In genomic region chr2:52896995-52897394, GRCm38 (mm10) we compare ENCODE assay signal across 22 mouse cellular contexts. TPM values are rescaled to one million over a fixed set of nuclear protein-coding genes. Genes with fewer than 3 reads are reported as not detected.
DNase-seq lines count a peak whose midpoint lies in the region; ATAC-seq and TF ChIP-seq lines count a peak whose summit lies in the region.
"Had no signal": no experiment of that assay in that cellular context is flagged by ENCODE, and none has a peak within 500 bp of the region (broad histone marks: within the 10 kb centered on the region; RNA-seq: fewer than 3 reads in every experiment).

No protein-coding gene starts in this region.

- 87% methylated on average over 3 of the region's 3 CpGs for WGBS in heart, embryonic 11.5 days (ENCODE audit: insufficient replicate concordance)
- 60% methylated on average over 3 of the region's 3 CpGs for WGBS in lung, embryonic 14.5 days
- 47% methylated on average over 3 of the region's 3 CpGs for WGBS in lung, adult 2 months
- WGBS in stomach, postnatal 0 days = 35% methylated on average over 3 of the region's 3 CpGs
- WGBS in midbrain, postnatal 0 days = 84% methylated on average over 3 of the region's 3 CpGs

- no peak for TF ChIP-seq CTCF in lung, embryonic 14.5 days (IDR thresholded peaks at IDR 0.05; ENCODE audit: low read depth)
- no peak for TF ChIP-seq CTCF in lung, adult 2 months (IDR thresholded peaks at IDR 0.05; ENCODE audit: insufficient read depth, low read length)
- TF ChIP-seq CTCF in bone marrow macrophage, adult 2 months (IDR thresholded peaks at IDR 0.05; ENCODE audit: low read depth, low read length) = no peak
- no peak for TF ChIP-seq CTCF in stomach, postnatal 0 days (IDR thresholded peaks at IDR 0.05; ENCODE audit: low read depth)
- no peak for TF ChIP-seq CTCF in midbrain, postnatal 0 days (IDR thresholded peaks at IDR 0.05)

- no peak overlapping the region for H3K9ac ChIP-seq in heart, embryonic 11.5 days (ENCODE audit: low read depth, low read length)
- H3K9ac ChIP-seq in lung, embryonic 14.5 days = no peak overlapping the region
- no peak overlapping the region for H3K9ac ChIP-seq in stomach, postnatal 0 days (ENCODE audit: low read length)
- H3K9ac ChIP-seq in midbrain, postnatal 0 days (replicated peaks; ENCODE audit: low read length, poor library complexity, severe bottlenecking) = no peak overlapping the region
- H3K9ac ChIP-seq: hindbrain, embryonic 15.5 days; limb, embryonic 15.5 days; midbrain, embryonic 15.5 days; neural tube, embryonic 13.5 days had no signal

- no peak for TF ChIP-seq POLR2A in lung, adult 2 months (IDR thresholded peaks at IDR 0.05; ENCODE audit: borderline replicate concordance, extremely low read depth, low read depth, low read length)
- no peak for TF ChIP-seq POLR2A in bone marrow macrophage, adult 2 months (IDR thresholded peaks at IDR 0.05; ENCODE audit: borderline replicate concordance, low read depth, low read length)

- H3K4me3 ChIP-seq in heart, embryonic 11.5 days (ENCODE audit: low read depth, low read length) = no peak overlapping the region
- H3K4me3 ChIP-seq in lung, embryonic 14.5 days (ENCODE audit: low read depth, low read length) = no peak overlapping the region
- no peak overlapping the region for H3K4me3 ChIP-seq in lung, adult 2 months (replicated peaks; ENCODE audit: extremely low read depth, low read depth, low read length)
- H3K4me3 ChIP-seq in bone marrow macrophage, adult 2 months (ENCODE audit: insufficient read depth, low read length) = no peak overlapping the region
- no peak overlapping the region for H3K4me3 ChIP-seq in stomach, postnatal 0 days (ENCODE audit: low read depth, low read length)
- H3K4me3 ChIP-seq in midbrain, postnatal 0 days (ENCODE audit: low read depth, low read length) = no peak overlapping the region
- H3K4me3 ChIP-seq: embryonic facial prominence, embryonic 10.5 days; hindbrain, embryonic 15.5 days; limb, embryonic 15.5 days; midbrain, embryonic 15.5 days; myocyte; neural tube, embryonic 13.5 days had no signal

- H3K36me3 ChIP-seq in heart, embryonic 11.5 days (ENCODE audit: control insufficient read depth, insufficient read depth, low read length) = no peaks in the 10 kb centered on the region
- no peaks in the 10 kb centered on the region for H3K36me3 ChIP-seq in lung, embryonic 14.5 days (ENCODE audit: insufficient read depth)
- H3K36me3 ChIP-seq in stomach, postnatal 0 days (ENCODE audit: control insufficient read depth, insufficient read depth, low read length) = no peaks in the 10 kb centered on the region
- no peaks in the 10 kb centered on the region for H3K36me3 ChIP-seq in midbrain, postnatal 0 days (ENCODE audit: insufficient read depth, low read length)
- H3K36me3 ChIP-seq: embryonic facial prominence, embryonic 10.5 days; hindbrain, embryonic 15.5 days; limb, embryonic 15.5 days; midbrain, embryonic 15.5 days; neural tube, embryonic 13.5 days had no signal

- H3K9me3 ChIP-seq in heart, embryonic 11.5 days (replicated peaks; ENCODE audit: control insufficient read depth, low read length) = no peaks in the 10 kb centered on the region
- H3K9me3 ChIP-seq in lung, embryonic 14.5 days (ENCODE audit: low read depth, low read length) = no peaks in the 10 kb centered on the region
- H3K9me3 ChIP-seq in stomach, postnatal 0 days (ENCODE audit: control insufficient read depth, low read length) = no peaks in the 10 kb centered on the region
- no peaks in the 10 kb centered on the region for H3K9me3 ChIP-seq in midbrain, postnatal 0 days (ENCODE audit: low read length)
- H3K9me3 ChIP-seq: embryonic facial prominence, embryonic 10.5 days; hindbrain, embryonic 15.5 days; limb, embryonic 15.5 days; midbrain, embryonic 15.5 days; neural tube, embryonic 13.5 days had no signal

- H3K27me3 ChIP-seq in heart, embryonic 11.5 days (ENCODE audit: control insufficient read depth, insufficient read depth, low read length) = no peaks in the 10 kb centered on the region
- no peaks in the 10 kb centered on the region for H3K27me3 ChIP-seq in lung, embryonic 14.5 days (ENCODE audit: insufficient read depth, low read length)
- H3K27me3 ChIP-seq in stomach, postnatal 0 days (ENCODE audit: control insufficient read depth, insufficient read depth, low read length) = no peaks in the 10 kb centered on the region
- no peaks in the 10 kb centered on the region for H3K27me3 ChIP-seq in midbrain, postnatal 0 days (ENCODE audit: insufficient read depth, low read length)
- H3K27me3 ChIP-seq: hindbrain, embryonic 15.5 days; limb, embryonic 15.5 days; midbrain, embryonic 15.5 days; neural tube, embryonic 13.5 days had no signal

- H3K27ac ChIP-seq in heart, embryonic 11.5 days (ENCODE audit: low read depth, low read length) = no peak overlapping the region
- no peak overlapping the region for H3K27ac ChIP-seq in lung, embryonic 14.5 days (ENCODE audit: low read depth)
- H3K27ac ChIP-seq in bone marrow macrophage, adult 2 months (ENCODE audit: insufficient read depth, low read depth, low read length) = peak overlapping the region; percentile 67
- no peak overlapping the region for H3K27ac ChIP-seq in stomach, postnatal 0 days (replicated peaks)
- no peak overlapping the region for H3K27ac ChIP-seq in midbrain, postnatal 0 days (ENCODE audit: low read depth, low read length)
- H3K27ac ChIP-seq: embryonic facial prominence, embryonic 10.5 days; hindbrain, embryonic 15.5 days; limb, embryonic 15.5 days; midbrain, embryonic 15.5 days; neural tube, embryonic 13.5 days had no signal

- no peak overlapping the region for H3K4me2 ChIP-seq in heart, embryonic 11.5 days
- H3K4me2 ChIP-seq in lung, embryonic 14.5 days = no peak overlapping the region
- no peak overlapping the region for H3K4me2 ChIP-seq in stomach, postnatal 0 days (replicated peaks; ENCODE audit: low read depth)
- H3K4me2 ChIP-seq in midbrain, postnatal 0 days (ENCODE audit: low read depth, low read length, poor library complexity, severe bottlenecking) = no peak overlapping the region
- H3K4me2 ChIP-seq: hindbrain, embryonic 15.5 days; limb, embryonic 15.5 days; midbrain, embryonic 15.5 days; neural tube, embryonic 13.5 days had no signal

- peaks cover 8% of the 10 kb centered on the region; the same call in 1 of the 2 replicates for H3K4me1 ChIP-seq in heart, embryonic 11.5 days (ENCODE audit: control insufficient read depth, insufficient read depth, low read length)
- H3K4me1 ChIP-seq in lung, embryonic 14.5 days (ENCODE audit: insufficient read depth) = no peaks in the 10 kb centered on the region
- no peaks in the 10 kb centered on the region; the same call in 1 of the 2 replicates for H3K4me1 ChIP-seq in lung, adult 2 months (ENCODE audit: control insufficient read depth, insufficient read depth, low read length)
- H3K4me1 ChIP-seq in bone marrow macrophage, adult 2 months (ENCODE audit: control insufficient read depth, insufficient read depth, low read length) = peaks cover 30% of the 10 kb centered on the region
- H3K4me1 ChIP-seq in stomach, postnatal 0 days (replicated peaks; ENCODE audit: control insufficient read depth, insufficient read depth) = peaks cover 2% of the 10 kb centered on the region
- no peaks in the 10 kb centered on the region for H3K4me1 ChIP-seq in midbrain, postnatal 0 days (ENCODE audit: insufficient read depth, low read length)

- ATAC-seq in heart, embryonic 11.5 days (replicated peaks; ENCODE audit: insufficient number of reproducible peaks, low FRiP score, low TSS enrichment) = no peak
- ATAC-seq in lung, embryonic 14.5 days (ENCODE audit: insufficient read depth) = no peak
- peak; percentile 46 for ATAC-seq in stomach, postnatal 0 days (ENCODE audit: low FRiP score, low TSS enrichment)
- no peak for ATAC-seq in midbrain, postnatal 0 days (ENCODE audit: low FRiP score)
- ATAC-seq: forebrain, embryonic 16.5 days; midbrain, embryonic 15.5 days had no signal

- no peak for TF ChIP-seq EP300 in stomach, postnatal 0 days (optimal IDR thresholded peaks at IDR 0.05)

- peak; percentile 38 for DNase-seq in heart, adult 8-10 months (ENCODE audit: low spot score)
- peak; percentile 52 for DNase-seq in lung, embryonic 14.5 days
- no peak for DNase-seq in lung, adult 2 months
- DNase-seq in stomach, postnatal 0 days (ENCODE audit: low spot score) = no peak
- no peak for DNase-seq in midbrain, postnatal 0 days (ENCODE audit: low spot score)
- DNase-seq: cerebellum, adult 11-12 months; cerebellum, postnatal 10 days; gastrocnemius, postnatal 14 days; kidney, postnatal 25 days; retina, postnatal 1 day; right cerebral cortex, postnatal 25 days; thymus, adult 18-20 months; thymus, postnatal 36 days had no signal

RNA-seq across cellular contexts. Expression of gene Fmnl2, which starts 39.3 kb away (rescaled TPM):
- total RNA-seq in heart, adult 8-10 months (2022) = 1 to 10 TPM; 4.4 to 5.0 (median 4.8) TPM
- polyA plus RNA-seq in heart, embryonic 11.5 days (2014; fragmentation: Nextera tagmentation; extraction: Ambion mirVana) = 1.7 and 2.0 TPM in 2 replicates
- polyA plus RNA-seq in lung, embryonic 14.5 days (2014; fragmentation: Nextera tagmentation; extraction: Ambion mirVana) = 4.6 and 5.0 TPM in 2 replicates
- polyA plus RNA-seq in lung, adult 2 months (2012; rRNA removed) = 3.9 and 4.8 TPM in 2 replicates
- 4.7 and 5.7 TPM in 2 replicates for polyA plus RNA-seq in bone marrow macrophage, adult 2 months (2012; ENCODE audit: insufficient read depth, insufficient read length, missing spikeins)
- polyA plus RNA-seq in stomach, postnatal 0 days (2015; fragmentation: Nextera tagmentation; extraction: Ambion mirVana) = 2.6 and 3.0 TPM in 2 replicates
- total RNA-seq in midbrain, postnatal 0 days (2014; rRNA removed) = 27.0 and 32.7 TPM in 2 replicates
- 6.9 and 8.4 TPM in 2 replicates for polyA plus RNA-seq in midbrain, postnatal 0 days (2015; fragmentation: Nextera tagmentation; extraction: Ambion mirVana)

Comparison
In these comparisons a context has a peak if more than half of its experiments do, and no peak if none do; other contexts are left out.
1. DNase-seq: peak in heart, adult 8-10 months (single experiment) and lung, embryonic 14.5 days (single experiment); none in lung, adult 2 months (single experiment), stomach, postnatal 0 days (single experiment) and midbrain, postnatal 0 days (single experiment).